Mouse (Mus musculus) embryonic fibroblast, embryonic 13.5 days (primary cell): ENCODE results near the gene Lipc. TPM values are rescaled to one million over a fixed set of nuclear protein-coding genes. Genes with fewer than 3 reads are reported as not detected.

Experiments
- H3K27ac ChIP-seq: 2 replicates; pipeline ENCODE4 v1.5.1; 2012; ENCODE audit warnings: low read length, control low read depth, inconsistent platforms; ENCODE audit not compliant: insufficient read depth
- H3K4me1 ChIP-seq: 2 replicates; pipeline ENCODE4 v1.6.1; 2011; ENCODE audit warnings: low read length; ENCODE audit not compliant: control insufficient read depth, insufficient read depth
- H3K4me3 ChIP-seq: 2 replicates; pipeline ENCODE4 v1.5.1; 2011; ENCODE audit warnings: mild to moderate bottlenecking, control low read depth, low read length; ENCODE audit not compliant: insufficient read depth
- CTCF ChIP-seq: IDR thresholded peaks from 2 replicates; pipeline ENCODE4 v1.5.1; 2011; ENCODE audit warnings: mild to moderate bottlenecking, control low read depth, low read length, moderate library complexity, borderline replicate concordance; ENCODE audit not compliant: insufficient read depth
- POLR2A ChIP-seq: IDR thresholded peaks from 2 replicates; pipeline ENCODE4 v1.6.1; 2011; ENCODE audit warnings: low read depth, mild to moderate bottlenecking, control low read depth, low read length, moderate library complexity
- polyA plus RNA-seq: library from polyadenylated mRNA; stranded (reverse); fragments of >200 nt; gene quantifications from 2 replicates; pipeline ENCODE4 v1.2.4, GENCODE M21; 2011; ENCODE audit warnings: low read depth; ENCODE audit not compliant: missing spikeins, insufficient read length

The Lipc gene
- polyA plus RNA-seq, 1 experiment: not detected

DNA sequence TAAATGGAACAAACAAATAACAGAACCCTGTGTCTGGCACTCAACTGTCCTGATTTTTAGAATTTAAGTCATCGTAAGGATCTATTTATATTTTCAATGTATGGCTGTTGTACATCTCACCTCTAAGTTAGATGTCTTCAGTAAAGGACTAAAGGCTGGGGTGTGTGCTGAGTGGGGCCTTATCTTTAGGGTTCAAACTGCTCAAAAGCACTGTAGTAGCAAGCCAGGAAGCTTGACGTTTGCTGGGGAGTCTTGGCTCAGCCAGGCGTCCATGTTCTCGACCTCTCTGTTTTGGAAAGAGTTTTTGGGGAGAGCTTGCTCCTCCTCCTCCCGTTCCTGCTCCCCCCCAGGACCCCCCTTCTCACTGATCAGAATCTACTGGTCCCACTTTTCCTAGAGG lies 59.4 kb downstream of the Lipc start:
- H3K27ac ChIP-seq: no peak overlapping the region
- no peak overlapping the region for H3K4me3 ChIP-seq
- H3K4me1 ChIP-seq: peaks cover 17% of the 10 kb centered on the region
- no peak for TF ChIP-seq CTCF
- no peak for TF ChIP-seq POLR2A

DNA sequence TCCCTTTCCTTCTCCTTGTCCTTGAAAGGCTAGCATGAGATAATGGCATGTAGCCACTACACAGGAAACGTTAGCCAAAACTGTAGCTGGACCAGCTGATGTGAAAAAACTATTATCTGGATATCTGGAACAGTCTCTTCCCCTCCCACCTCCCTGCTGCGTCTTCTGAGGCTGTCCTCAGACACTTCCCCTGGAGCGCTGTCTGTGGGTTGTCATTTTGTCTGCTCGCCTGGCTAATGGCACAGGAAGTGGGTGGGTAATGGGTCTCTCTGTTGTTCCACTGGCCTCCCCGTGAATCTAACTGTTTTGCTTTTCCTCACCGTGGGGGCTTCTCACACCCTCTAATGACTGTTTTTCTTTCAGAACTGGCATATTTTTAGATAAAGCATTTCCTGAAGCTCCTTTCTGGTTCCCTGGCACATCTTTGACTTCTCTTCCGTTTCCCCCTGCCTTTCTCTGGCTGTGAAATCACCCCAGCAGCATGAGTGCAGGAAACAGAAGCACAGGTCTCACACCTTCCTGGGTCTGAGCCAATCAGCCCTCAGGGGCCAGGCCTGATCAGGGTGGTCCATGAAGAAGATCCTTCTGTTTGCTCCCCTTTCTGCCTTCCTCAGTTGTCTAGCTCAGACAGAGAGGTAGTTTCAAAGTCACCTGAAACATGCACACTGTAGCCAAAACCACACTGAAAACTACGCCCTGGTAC lies 60.4 kb downstream of the Lipc start:
- TF ChIP-seq POLR2A: no peak
- TF ChIP-seq CTCF: no peak
- Histone ChIP-seq H3K27ac (no peak overlapping the region), H3K4me1 (peaks cover 17% of the 10 kb centered on the region), H3K4me3 (no peak overlapping the region)

DNA sequence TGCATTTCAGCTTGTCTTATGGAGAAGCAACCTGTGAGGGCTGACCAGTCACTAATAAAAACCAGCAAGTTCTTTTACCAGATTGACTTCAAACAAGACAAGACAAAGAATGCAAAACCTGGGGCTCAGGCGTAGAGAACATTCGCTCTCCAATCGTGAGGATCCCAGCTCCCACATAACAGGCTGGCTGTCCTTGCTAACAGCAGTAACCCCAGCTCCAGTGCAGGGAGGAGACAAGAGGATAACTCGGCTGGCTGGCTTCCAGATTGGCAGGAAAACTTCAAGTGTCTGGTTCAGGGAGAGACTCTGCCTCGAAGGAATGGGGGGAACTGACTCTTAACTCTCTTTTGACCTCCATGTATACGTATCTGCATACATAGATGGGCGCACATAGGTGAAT lies 61.3 kb downstream of the Lipc start:
- H3K4me1 ChIP-seq: peaks cover 17% of the 10 kb centered on the region
- no peak overlapping the region for H3K4me3 ChIP-seq
- no peak for TF ChIP-seq CTCF
- TF ChIP-seq POLR2A: no peak
- H3K27ac ChIP-seq: no peak overlapping the region

DNA sequence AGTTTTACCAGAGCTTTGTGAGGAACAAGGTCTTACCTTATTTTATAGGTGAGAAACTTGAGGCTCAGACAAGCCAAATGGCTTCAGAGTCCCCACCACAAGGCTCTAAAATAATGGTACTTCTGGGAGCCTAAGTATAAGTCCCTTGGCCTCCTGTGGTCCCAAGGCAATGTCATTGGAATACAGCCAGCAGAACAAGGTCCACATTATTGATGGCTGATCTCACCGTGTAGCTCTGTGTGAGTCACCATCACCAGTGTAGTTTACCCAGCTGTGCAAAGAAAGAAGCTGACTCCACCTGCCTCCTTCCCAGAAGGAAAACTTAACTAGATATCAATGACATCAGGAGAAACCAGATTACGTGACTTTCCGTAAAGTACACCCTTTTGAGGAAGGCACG lies 63.1 kb downstream of the Lipc start:
- Histone ChIP-seq H3K4me3 (no peak overlapping the region), H3K4me1 (peaks cover 13% of the 10 kb centered on the region), H3K27ac (peak overlapping the region; percentile 55)
- TF ChIP-seq CTCF: no peak
- no peak for TF ChIP-seq POLR2A

DNA sequence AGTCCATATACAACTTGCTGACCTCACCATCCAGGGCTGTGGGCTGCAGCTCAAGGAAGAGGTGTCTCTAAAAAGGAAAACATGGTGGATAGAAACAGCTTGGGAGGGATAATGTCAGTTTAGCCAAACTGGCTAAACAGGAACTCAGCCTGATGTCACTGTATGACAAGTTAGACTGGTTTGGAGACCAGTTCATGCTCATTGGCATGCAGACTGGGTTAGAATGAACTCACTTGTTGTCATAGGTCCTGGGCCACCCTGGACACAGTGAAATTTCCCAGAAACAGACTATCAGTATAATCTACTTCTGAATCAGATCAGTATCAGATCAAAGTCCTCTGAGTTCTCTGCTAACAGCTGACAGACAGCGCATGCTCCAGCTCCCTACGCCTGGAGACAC lies 63.5 kb downstream of the Lipc start:
- Histone ChIP-seq H3K4me1 (peaks cover 13% of the 10 kb centered on the region), H3K27ac (peak overlapping the region; percentile 55), H3K4me3 (no peak overlapping the region)
- TF ChIP-seq POLR2A (no peak), CTCF (no peak)

DNA sequence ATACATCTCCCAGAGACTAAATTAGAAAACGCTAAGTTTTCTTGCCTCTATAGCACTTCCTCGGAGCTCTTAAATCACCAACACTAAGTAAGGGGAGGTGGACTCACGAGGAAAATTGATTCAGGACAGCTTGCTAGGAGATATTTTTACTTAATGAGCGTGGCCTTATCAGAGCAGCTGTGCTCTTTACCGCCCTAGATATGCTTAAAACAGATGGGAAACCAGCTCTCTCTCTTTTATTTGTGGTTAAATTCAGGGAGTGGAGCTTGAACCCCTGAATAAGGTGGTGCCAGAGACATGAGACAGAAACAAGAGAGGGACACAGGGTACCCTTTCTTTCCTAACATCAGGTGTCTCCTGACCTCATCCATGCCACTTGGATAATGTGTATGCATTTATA lies 70.0 kb downstream of the Lipc start:
- H3K4me3 ChIP-seq: no peak overlapping the region
- H3K27ac ChIP-seq: no peak overlapping the region
- TF ChIP-seq CTCF (no peak), POLR2A (no peak)
- H3K4me1 ChIP-seq: no peaks in the 10 kb centered on the region

DNA sequence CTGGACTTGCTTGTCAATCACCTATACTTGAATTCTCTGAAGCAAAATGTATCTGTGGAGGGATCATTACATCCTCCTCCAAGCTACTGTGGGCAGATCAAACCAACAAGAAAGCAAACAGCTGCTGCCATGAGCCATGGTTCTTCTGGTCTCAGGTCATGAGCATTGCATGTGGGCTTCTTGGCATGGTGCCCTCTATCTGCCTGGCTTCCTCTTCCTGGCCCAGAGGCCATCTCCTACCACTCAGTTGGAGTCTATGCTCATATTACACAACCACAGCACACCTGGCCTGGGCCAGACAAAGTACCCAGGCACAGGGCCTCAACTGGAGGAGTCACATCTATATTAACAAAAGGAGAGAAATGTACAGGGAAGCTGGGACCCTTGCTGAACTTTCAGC lies 73.2 kb downstream of the Lipc start:
- no peak overlapping the region for H3K27ac ChIP-seq
- H3K4me1 ChIP-seq: no peaks in the 10 kb centered on the region
- H3K4me3 ChIP-seq: no peak overlapping the region
- TF ChIP-seq CTCF: no peak
- TF ChIP-seq POLR2A: no peak

DNA sequence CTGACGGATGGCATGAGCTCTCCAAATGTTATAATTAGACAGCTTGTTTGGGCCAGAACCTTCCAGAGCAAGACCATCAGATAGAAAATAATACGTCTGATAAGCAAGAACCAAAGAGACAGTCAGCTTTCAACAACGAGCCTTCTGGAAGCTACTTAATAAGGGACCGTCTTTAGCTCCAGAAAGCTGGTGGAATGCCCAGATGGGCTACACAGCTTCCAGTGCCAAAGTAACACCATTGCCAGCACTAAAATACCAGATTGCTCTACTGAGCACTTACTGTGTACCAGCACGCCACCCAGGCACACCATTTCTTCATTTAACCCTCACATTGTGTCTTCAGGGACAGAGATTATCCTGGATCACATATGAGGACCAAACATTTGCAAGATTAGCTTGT lies 73.9 kb downstream of the Lipc start:
- Histone ChIP-seq H3K4me1 (no peaks in the 10 kb centered on the region), H3K4me3 (no peak overlapping the region), H3K27ac (no peak overlapping the region)
- TF ChIP-seq CTCF (no peak), POLR2A (no peak)

DNA sequence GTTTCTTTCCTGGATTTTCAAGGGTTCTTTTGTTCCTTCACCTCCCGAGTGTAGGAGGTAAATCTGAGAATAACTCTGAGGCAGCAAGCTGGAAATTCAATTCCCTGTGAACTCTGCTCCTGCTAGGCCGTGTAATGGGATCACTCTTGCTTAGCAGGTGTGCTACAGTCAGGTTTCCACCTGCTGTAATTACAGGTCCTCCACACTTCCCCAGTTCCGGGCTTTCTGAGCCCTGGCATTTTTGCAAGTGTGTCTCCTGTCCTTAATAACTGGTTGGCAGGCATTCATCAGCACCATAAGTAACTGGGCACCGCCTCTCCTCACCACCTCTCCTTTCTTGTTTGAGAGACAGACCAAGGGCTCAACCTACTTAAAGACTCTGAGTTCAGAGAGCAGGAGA lies 76.5 kb downstream of the Lipc start:
- H3K4me3 ChIP-seq: no peak overlapping the region
- H3K4me1 ChIP-seq: no peaks in the 10 kb centered on the region
- TF ChIP-seq CTCF (no peak), POLR2A (no peak)
- no peak overlapping the region for H3K27ac ChIP-seq

DNA sequence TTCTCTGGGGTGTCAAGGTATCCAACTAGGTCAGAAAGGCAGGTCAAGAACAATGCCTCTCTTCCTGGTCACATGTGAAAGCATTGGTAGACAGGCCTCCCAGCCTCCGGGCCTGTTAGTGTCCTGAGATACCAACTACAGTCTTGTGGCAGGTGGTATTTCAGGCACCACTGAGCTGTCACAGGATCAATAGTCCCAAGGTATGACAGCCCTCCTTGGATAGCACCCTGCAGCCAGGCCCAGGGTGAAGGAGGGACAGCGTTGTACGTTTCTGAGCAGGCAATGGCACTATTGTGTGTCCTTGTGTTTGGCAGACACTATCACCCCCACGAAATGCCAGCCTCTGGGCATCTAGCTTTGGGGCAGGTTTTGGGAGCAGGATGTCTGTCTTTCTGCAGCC lies 77.0 kb downstream of the Lipc start:
- H3K4me3 ChIP-seq: no peak overlapping the region
- no peaks in the 10 kb centered on the region for H3K4me1 ChIP-seq
- TF ChIP-seq CTCF: no peak
- TF ChIP-seq POLR2A: no peak
- no peak overlapping the region for H3K27ac ChIP-seq
